Mouse (Mus musculus) heart, adult 2 months (tissue): ENCODE data around the gene Col5a3.

Source experiments
- CTCF ChIP-seq: fragments of 200-600 bp; IDR thresholded peaks from 2 replicates; pipeline ENCODE4 v1.8.1; 2022; ENCODE audit warnings: antibody characterized with exemption, mild to moderate bottlenecking, moderate library complexity
- POLR2A ChIP-seq: fragments of 200-500 bp; IDR thresholded peaks from 2 replicates; pipeline ENCODE4 v1.6.1; 2011; ENCODE audit warnings: mild to moderate bottlenecking, low read depth, low read length, control low read depth; ENCODE audit not compliant: insufficient read depth

GRCm38 (mm10) chr9:20857131-20857530, 42.3 kb upstream of the Col5a3 start:
- TF ChIP-seq POLR2A (no peak), CTCF (no peak)
